Mouse (Mus musculus) C2C12 (cell line): ENCODE results near the gene Gpatch3.

Experiments used
- CEBPB ChIP-seq: IDR thresholded peaks from one replicate; pipeline ENCODE4 v1.6.1; 2011; ENCODE audit warnings: low read depth, mild to moderate bottlenecking, control low read depth, moderate library complexity
- CTCF ChIP-seq: IDR thresholded peaks from one replicate; pipeline ENCODE4 v1.5.1; 2011; ENCODE audit not compliant: control insufficient read depth, insufficient read depth, insufficient read length
- MAX ChIP-seq: IDR thresholded peaks from one replicate; pipeline ENCODE4 v1.6.1; 2011; ENCODE audit warnings: mild to moderate bottlenecking, control low read depth
- MYOG ChIP-seq: IDR thresholded peaks from one replicate; pipeline ENCODE4 v1.6.1; 2011; ENCODE audit not compliant: control insufficient read depth, insufficient read length; ENCODE audit errors: extremely low read depth
- USF1 ChIP-seq: IDR thresholded peaks from one replicate; pipeline ENCODE4 v1.6.1; 2011; ENCODE audit warnings: low read depth, mild to moderate bottlenecking, control low read depth, moderate library complexity

DNA sequence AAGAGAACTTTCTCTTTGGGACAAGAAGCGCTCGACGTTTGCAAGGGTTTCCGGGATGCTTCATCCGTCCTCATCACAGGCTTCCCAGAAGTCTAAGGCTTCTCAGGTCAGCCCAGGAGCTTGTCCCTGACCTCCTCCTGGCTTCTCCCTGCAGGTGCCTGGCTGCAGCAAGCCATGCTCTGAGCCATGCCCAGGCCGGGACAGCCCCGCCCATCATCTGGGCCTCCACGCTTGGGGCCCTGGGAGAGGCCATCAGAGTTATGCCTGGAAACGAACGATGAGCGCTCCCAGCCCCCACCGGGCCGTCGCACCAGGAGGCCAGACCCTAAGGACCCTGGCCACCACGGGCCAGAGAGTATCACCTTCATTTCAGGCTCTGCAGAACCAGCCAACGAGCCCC lies 46.8 kb upstream of the Gpatch3 start:
- TF ChIP-seq CEBPB (no peak), CTCF (no peak), MYOG (no peak), USF1 (no peak), MAX (no peak)
